Mouse (Mus musculus) liver, adult (tissue): Measurements from ENCODE around the gene Ptpn23.

Experiments used
- GATA4 ChIP-seq: IDR thresholded peaks from 2 replicates; pipeline ENCODE4 v1.6.1; 2014; ENCODE audit warnings: mild to moderate bottlenecking, low read length; ENCODE audit not compliant: insufficient replicate concordance

The Ptpn23 gene

DNA sequence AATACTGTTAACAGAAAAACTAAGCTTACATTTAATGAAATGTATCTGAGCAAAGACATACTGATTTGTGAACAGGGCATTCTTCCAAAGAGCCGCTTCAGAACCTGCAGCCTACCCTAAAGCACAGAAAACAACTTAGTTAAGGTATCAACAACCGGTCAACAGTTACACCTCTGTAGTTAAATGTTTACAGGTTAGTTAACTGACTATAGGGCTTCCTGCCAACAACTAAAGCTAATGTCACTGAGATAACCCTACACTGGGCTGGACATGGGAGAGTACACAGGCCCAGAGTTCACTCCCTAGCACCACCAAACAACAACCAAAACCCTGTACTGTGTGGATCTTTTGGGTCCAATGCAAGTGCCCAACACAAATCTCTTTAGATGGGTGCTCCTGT, 5.3 kb downstream of the Ptpn23 start:
- no peak for TF ChIP-seq GATA4

DNA sequence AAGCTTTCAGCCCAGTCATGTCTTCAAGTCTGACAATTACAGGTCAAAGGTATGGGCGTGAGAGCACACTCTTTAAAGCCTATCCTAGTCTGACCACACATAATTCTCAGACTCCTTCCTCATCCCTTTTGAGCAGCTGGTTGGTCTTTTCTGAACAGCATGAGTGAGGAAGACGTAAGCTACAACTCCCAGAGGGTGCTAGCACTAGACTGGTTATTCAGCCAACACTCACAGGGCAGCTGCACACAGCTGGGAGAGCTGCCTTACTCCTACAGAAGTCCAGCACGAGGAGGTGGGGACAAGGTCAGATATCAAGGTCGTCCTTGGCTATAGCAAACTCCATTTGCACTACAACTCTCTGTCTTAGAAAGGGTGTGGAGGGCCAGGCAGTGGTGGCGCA, 7.4 kb downstream of the Ptpn23 start:
- TF ChIP-seq GATA4, result no peak

DNA sequence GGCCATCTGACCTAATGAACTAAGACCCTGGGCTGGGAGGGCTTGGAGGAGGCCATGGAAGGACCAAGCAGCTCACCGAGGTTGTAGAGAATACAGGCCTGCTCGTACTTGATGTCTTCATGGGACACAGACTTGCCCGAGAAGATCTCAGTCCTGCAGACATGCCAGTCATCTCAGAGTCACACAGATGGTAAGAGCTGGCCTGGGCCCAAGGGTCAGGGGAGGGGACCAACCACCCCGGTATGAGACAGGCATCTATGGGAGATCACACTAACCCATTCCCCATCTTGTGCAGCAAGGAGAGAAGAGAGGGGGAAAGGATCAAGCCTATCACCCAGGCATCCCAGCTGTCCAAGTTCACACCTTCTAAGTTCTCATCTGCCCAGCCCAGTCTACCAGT, 14.7 kb downstream of the Ptpn23 start:
- TF ChIP-seq GATA4, result no peak

DNA sequence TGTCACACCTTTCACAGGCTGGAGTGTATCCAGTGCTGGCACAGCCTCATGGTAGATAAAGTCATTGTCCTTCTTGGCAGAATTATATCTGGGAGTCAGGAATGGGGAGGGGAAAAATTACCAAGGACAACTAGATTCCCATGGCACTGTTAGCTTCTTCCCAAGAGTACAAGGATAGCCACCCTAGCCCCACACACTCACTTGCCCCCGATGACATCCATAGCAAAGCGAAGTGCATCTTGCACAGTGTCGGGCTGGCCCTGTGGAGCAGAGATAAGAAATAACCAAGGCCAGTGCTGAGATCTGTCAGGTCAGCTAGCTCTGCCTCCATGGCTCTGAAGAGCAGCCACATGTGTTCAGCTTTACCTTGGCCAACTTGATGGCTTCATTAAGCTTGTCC, 17.2 kb downstream of the Ptpn23 start:
- no peak for TF ChIP-seq GATA4

DNA sequence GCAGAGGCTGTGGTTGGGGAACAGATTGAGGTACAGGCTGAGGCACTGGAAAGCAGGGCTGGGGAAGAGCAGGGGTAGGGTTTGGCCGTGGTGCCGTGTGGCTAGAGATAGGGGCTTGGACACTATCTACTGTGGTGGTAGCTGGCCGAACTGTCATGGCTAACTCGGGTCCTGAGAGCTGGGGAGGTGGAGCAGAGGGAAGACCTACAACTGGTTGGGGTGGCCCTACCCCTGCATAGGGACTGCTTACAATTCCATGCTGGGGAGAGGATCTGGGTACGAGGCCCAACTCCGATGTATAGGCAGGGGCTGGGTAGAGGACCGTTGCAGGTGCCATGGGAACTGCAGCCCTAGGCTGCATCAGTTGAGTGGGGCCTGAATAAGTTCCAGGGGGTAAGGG, 20.0 kb downstream of the Ptpn23 start:
- no peak for TF ChIP-seq GATA4

DNA sequence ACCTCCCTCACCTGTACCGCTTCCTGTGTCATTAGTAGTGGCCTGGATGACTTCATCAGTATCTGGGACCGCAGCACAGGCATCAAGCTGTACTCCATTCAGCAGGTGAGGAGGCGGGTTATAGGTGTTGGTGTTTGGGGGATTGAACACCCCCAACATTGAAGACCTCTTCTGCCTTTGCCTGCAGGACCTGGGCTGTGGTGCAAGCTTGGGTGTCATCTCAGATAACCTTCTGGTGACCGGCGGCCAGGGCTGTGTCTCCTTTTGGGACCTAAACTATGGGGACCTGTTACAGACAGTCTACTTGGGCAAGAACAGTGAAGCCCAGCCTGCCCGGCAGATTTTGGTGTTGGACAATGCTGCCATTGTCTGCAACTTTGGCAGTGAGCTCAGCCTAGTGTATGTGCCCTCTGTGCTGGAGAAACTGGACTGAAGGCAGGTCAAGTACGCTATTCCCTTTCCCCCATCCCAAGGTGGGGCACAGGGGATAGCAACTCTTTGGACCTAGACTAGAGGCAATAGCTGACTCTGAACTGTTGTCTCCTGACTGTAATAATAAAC, 23.6 kb downstream of the Ptpn23 start:
- TF ChIP-seq GATA4, result no peak

DNA sequence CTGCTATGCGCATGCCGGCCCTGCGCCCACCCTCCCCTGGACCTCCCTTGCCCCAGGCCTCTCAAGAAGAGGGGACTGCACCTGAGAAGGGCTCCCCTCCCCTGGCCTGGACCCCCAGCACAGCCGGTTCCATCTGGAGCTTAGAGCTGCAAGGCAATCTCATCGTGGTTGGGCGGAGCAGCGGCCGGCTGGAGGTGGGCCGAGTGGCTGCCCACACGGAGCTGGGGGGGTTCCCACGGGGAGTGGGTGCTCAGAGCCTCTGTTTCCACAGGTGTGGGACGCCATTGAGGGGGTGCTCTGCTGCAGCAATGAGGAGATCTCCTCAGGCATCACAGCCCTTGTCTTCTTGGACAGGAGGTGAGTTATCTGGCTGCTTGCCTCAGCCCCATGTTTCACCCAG, 26.7 kb downstream of the Ptpn23 start:
- TF ChIP-seq GATA4, result no peak

DNA sequence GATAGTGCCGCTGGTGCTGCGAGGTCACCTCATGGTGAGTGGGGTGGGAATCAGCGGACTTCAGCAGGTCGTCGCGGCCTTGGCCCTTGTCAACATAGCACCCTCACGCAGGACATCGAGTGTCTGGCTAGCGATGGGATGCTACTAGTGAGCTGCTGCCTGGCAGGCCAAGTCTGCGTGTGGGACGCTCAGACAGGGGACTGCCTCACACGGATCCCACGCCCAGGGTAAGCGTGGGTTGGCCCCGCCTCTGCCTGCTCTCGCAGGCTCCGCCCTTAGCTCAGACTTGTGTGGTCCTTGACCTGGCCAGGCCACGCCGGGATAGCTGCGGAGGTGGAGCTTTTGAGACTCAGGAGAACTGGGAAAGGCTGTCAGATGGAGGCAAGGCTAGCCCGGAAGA, 27.4 kb downstream of the Ptpn23 start:
- no peak for TF ChIP-seq GATA4

DNA sequence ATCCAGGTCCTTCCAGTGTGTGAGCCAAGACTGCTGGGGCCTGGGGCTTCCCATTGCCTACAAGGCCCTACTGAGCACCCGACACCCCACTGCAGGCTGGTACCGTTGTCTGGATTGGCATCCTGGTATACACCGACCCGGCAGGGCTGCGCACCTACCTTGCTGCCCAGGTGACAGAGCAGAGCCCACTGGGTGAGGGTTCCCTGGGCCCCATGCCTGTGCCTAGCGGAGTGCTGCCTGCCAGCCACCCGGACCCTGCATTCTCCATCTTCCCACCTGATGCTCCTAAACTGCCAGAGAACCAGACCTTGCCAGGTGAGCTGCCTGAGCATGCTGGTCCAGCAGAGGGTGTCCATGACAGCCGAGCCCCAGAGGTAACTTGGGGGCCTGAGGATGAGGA, 28.7 kb downstream of the Ptpn23 start:
- TF ChIP-seq GATA4, result no peak

DNA sequence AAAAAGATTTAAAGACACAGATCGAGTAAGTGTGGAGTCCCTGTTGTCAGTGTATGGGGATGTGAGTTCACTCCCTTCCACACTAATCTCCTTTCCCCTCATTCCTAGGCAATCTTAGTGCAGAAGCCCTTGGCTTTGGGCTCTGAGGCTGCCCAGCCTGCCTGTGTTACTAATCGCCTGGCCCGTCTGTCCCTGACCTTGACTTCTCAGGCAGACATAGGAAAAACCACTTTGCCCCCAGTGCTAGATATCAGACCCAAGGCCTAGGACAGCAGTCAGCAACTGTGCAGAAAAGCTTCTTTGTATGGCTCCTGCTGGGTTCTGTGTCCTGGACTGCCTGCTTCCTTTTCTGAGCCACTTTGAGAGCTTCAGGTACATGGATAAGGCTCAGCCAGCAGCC, 32.3 kb downstream of the Ptpn23 start:
- TF ChIP-seq GATA4, result no peak

DNA sequence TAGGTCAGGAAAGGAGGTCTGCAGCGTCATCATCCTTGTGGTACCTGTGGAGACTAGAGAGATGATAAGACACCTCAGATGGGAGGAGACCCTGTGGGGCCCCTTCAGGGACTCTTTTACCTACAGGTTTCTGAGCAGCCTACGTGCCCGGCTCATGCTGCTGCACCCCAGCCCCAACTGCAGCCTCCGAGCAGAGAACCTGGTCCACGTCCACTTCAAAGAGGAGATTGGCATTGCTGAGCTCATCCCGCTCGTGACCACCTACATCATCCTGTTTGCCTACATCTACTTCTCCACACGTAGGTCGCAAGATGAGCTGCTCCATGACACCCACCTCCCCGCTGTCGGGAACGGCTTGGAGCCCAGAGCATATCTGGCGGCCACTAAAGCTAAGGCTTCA, 34.1 kb downstream of the Ptpn23 start:
- no peak for TF ChIP-seq GATA4

DNA sequence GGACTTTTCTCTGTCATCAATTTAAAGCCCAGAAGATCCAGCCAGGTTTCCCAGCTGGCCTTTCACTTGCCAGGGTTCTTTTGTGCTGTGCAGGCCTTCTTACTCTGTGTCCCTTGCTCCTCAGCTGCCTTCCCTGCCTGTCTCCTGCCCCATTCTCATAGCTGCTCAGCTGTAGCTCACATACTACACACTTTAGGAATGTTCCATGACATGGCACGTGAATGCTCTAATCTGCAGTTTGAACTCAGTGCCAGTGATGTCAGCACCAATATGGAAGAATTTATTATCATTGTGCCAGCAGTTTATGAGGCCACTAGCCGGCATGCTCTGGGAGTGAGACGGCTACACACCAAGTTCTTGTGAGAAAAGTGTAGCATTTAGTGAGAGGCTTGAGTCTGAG, 38.2 kb downstream of the Ptpn23 start:
- no peak for TF ChIP-seq GATA4

DNA sequence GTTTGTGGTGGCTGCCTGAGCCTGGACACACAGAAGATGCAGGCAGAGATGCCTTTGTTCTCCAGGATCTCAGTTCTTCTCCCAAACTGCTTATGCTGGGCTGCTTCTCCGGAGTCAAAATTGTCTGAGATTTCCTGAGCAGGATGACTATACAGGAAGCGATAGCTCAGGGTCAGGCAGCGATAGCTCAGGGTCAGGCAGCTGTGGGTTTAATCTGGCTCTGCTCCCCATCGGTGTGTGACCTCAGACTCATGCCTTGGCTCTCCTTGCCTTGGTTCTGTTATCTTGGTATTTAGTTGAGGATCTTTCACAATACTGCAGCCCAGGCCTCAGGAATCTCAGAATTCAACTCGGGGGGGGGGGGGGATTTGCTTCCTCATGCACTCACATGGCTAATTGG, 41.3 kb downstream of the Ptpn23 start:
- TF ChIP-seq GATA4, result peak; percentile 96

DNA sequence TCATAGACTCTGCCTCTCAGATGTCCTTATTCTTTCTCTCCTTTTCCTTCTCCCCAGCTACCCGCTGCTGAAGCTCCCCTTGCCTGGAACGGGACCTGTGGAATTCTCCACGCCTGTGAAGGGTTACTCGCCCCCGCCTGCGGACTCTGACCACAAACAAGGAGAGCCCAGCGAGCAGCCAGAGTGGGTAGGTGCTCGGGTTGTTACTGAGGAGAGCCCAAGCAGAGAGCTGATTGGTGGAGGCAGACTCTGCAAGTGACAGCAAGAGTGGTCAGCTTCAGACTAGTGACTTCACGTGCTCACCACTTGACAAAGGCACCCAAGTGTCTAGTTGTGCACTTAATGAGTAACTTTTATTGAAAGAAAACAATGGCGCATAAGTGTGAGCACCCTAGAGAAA, 45.7 kb downstream of the Ptpn23 start:
- TF ChIP-seq GATA4, result no peak

DNA sequence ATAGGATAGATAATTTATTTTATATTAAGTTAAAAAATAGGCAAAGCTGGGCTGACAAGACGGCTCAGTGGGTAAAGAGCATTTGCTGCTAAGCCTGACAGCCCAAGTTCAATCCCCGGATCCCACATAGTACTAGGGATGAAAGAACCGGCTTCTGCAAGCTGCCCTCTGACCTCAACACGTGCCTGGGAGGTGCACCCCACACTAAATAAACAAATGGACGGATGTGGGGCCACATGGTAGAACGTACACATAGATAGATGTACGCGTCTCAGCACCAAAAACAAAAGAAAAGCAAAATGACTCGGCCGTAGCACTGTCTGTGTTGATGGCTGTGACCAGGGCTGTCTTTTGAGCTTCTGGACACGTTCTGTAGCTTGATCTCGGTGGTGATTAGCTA, 46.7 kb downstream of the Ptpn23 start:
- TF ChIP-seq GATA4, result no peak

DNA sequence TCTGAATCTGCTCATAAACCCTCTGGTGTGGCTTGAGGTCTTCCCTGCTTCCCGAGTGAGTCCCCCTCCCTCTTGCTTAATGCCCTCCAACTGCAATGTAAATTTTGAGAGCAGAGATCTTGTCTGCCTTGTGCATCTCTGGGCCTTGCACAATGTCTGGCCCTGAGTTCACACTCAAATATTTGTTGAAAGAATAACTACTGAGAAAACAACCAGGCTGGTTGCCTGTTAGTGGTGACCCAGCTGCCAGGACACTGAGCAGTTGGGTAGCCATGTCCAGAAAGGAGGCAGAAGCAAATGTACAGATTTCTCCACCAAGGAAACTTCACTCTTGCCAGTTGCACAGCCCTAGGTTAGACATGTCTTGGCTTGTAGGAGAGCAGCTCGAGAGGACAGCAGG, 49.7 kb downstream of the Ptpn23 start:
- TF ChIP-seq GATA4, result peak; percentile 25; the same call in 1 of the 2 replicates

DNA sequence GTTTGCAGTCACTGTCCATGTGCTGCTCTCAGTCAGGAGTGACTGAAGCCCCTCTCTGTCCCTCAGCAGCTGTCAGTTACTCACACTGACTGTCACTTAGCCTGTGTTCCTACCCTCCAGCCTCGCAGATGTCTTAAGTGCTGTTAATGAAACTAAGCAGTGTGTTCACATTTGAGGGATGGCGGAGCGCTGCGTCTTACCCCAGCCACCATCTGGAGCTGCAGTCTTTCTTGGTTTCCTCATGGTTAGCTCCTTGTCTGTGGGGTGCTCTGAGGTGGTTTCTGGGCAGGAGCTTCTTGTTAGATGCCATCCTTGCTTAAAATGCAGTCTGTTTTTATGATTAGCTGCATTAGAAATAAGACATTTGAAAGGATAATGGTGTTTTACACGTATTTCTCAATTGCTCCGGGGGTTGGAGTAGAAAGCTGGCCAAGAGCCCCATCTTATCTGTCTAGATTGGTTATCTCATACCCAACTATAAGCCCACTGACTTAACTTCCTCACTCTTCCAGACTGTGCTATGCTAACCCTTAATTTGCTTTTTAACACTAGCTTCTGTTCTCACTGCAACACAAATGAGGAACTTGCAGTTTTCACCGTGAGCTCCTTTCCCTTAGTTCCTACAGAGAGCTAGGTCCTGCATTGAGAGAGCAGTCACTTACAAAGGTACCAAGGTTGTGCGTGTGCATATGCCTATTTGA, 55.9 kb downstream of the Ptpn23 start:
- TF ChIP-seq GATA4, result no peak

DNA sequence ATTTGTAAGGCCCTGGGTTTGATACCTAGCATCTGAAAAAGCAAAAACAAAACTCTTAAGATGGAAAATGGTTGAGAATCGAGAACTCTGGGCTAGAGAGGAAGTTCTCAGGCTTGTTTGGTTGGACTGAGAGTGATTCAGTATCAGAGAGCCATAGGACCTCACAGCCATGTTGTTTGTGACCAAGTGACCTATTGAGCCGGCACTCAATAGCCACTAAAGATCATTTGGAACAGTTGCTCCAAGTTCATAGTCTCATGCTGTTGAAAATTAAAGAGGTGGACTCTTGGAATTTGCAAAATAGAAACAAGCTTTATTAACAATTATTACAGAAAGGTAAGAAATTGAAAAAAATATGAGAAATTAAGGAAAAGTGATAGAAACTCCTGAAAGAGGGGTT, 56.7 kb downstream of the Ptpn23 start:
- no peak for TF ChIP-seq GATA4

DNA sequence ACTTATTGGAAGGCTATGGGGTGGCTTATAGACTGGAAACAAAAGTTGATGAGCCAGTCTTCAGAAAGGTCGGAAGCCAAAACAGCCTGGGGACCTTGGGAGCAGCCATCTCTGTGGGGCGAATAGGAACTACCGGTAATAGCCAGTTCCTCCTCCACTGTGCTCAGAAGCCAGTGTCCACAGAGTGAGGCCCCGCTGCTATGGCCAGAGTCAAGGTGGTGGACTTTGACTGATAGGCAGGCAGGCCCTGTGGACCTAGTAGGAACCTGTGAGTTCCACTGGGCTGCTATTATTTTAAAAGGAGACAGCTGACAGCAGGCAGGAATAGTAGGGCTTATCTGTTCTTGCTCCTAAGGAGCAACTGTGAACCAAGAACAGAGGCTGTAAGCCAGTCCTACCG, 57.4 kb downstream of the Ptpn23 start:
- TF ChIP-seq GATA4, result no peak
